Mouse (Mus musculus) kidney, postnatal 0 days (tissue): Measurements from ENCODE around the gene Ubr3. TPM values are rescaled to one million over a fixed set of nuclear protein-coding genes. Genes with fewer than 3 reads are reported as not detected.

ENCODE experiments used
- ATAC-seq: fragments of 200-750 bp; cut with Nextera tagmentation; replicated peaks from 2 replicates; pipeline ENCODE4 v1.8.0; 2017; ENCODE audit warnings: low read depth, moderate number of reproducible peaks, moderate TSS enrichment, moderate library complexity; ENCODE audit not compliant: low FRiP score
- DNase-seq: peaks from one replicate; pipeline ENCODE4 v3.0.0-alpha.2; 2016; ENCODE audit warnings: low spot score
- H3K27ac ChIP-seq: fragments of 300-500 bp; sonication (generic); 2 replicates; pipeline ENCODE4 v1.5.1; 2014; ENCODE audit warnings: mild to moderate bottlenecking
- H3K27me3 ChIP-seq: fragments of 300-500 bp; sonication (generic); 2 replicates; pipeline ENCODE4 v1.6.1; 2014; ENCODE audit warnings: low read length, mixed read lengths; ENCODE audit not compliant: insufficient read depth
- H3K36me3 ChIP-seq: fragments of 300-500 bp; sonication (generic); 2 replicates; pipeline ENCODE4 v1.6.1; 2014; ENCODE audit warnings: low read length, mixed read lengths; ENCODE audit not compliant: insufficient read depth
- H3K4me1 ChIP-seq: fragments of 300-500 bp; sonication (generic); replicated peaks from 2 replicates; pipeline ENCODE4 v1.6.1; 2014; ENCODE audit warnings: antibody characterized with exemption, low read length, mixed read lengths; ENCODE audit not compliant: insufficient read depth
- H3K4me2 ChIP-seq: fragments of 300-500 bp; sonication (generic); 2 replicates; pipeline ENCODE4 v1.6.1; 2014; ENCODE audit warnings: mild to moderate bottlenecking, low read length, moderate library complexity, mixed read lengths
- H3K4me3 ChIP-seq: fragments of 300-500 bp; sonication (generic); replicated peaks from 2 replicates; pipeline ENCODE4 v1.5.1; 2014; ENCODE audit warnings: low read depth, low read length
- H3K9ac ChIP-seq: fragments of 300-500 bp; sonication (generic); 2 replicates; pipeline ENCODE4 v1.6.1; 2014; ENCODE audit warnings: low read depth, low read length
- H3K9me3 ChIP-seq: fragments of 300-500 bp; sonication (generic); replicated peaks from 2 replicates; pipeline ENCODE4 v1.6.1; 2016; ENCODE audit warnings: low read length, inconsistent platforms, mixed read lengths
- CTCF ChIP-seq: IDR thresholded peaks from 2 replicates; pipeline ENCODE4 v1.5.1; 2016; ENCODE audit warnings: antibody characterized with exemption, low read depth, mild to moderate bottlenecking, moderate library complexity
- WGBS: fragments of 180-500 bp; shearing (Covaris S2); extraction: QIAGEN DNeasy Blood & Tissue Kit; methylation state at CpG from one replicate; pipeline ENCODE4 v1.1.7; 2014; 5-methylcytosine and 5-hydroxymethylcytosine counted together
- polyA plus RNA-seq: library from polyadenylated mRNA; unstranded; fragments of >200 nt; fragmentation: Nextera tagmentation; extraction: Ambion mirVana; gene quantifications from 2 replicates; pipeline ENCODE4 v1.2.1, GENCODE M21; 2015

Gene Ubr3
- polyA plus RNA-seq, 1 experiment from 2014 or later: 12.8 TPM

- Histone ChIP-seq H3K36me3 (no peaks in the 10 kb centered on the region), H3K27ac (no peak overlapping the region), H3K9me3 (no peaks in the 10 kb centered on the region), H3K27me3 (no peaks in the 10 kb centered on the region), H3K4me1 (no peaks in the 10 kb centered on the region), H3K4me2 (no peak overlapping the region), H3K4me3 (no peak overlapping the region), H3K9ac (no peak overlapping the region)
- TF ChIP-seq CTCF: no peak
- DNase-seq (no peak), ATAC-seq (no peak)
- 93% methylated on average over 4 of the region's 4 CpGs for WGBS
Observed at GRCm38 (mm10) chr2:70058201-70058600, 161.2 kb downstream of the Ubr3 start.

DNA sequence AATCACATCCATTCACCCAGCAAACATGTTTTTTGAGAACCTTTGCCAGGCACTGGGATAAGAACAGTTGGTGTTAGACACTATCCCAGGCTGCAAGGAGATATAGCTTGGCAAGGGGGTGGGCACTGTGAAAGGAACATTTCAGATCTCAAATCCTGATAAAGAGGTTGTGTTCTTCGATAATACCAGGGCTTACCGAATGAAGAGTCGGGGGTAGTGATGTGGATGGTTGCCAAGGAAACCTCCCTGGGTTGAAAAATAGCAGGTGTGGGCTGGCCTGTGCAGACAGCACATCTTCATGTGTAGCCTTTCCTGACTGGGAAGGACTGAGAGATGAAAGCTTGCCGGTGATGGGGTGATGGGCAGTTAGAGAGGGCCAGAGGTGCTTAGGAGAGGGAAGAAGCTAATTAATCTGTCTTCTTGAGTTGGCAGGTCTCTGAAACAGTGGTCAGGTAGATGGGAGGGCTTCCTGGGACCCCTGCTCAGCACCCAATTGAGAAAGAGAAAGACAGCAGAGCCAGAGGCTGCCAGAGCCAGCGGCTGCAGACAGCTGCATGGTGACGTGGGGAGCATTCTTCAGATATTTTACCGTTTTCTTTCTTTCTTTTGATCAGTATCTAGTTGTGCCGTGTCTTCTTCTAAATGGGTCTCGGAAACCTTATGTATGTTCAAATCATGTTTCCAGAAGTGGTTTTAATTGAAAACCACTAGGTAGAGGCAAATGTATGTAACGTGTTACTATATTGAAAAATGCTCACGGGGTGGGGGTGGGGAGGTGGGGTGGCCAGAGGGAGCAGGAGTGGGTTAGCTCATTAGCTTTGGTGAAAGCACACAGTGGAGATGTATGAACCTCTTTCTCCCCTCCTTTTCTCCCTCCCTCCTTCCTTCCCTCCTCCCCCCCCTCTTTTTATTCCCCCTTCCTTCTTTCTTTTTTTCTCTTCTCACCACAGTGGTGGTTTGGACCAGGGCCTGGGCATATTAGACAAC, 163.6 kb downstream of the Ubr3 start:
- 54% methylated on average over 11 of the region's 11 CpGs for WGBS
- ATAC-seq (no peak), DNase-seq (no peak)
- TF ChIP-seq CTCF: no peak
- H3K9me3 ChIP-seq: no peaks in the 10 kb centered on the region
- no peak overlapping the region for H3K4me2 ChIP-seq
- no peaks in the 10 kb centered on the region for H3K4me1 ChIP-seq
- no peak overlapping the region for H3K4me3 ChIP-seq
- no peak overlapping the region for H3K9ac ChIP-seq
- no peak overlapping the region for H3K27ac ChIP-seq
- H3K36me3 ChIP-seq: no peaks in the 10 kb centered on the region
- no peaks in the 10 kb centered on the region for H3K27me3 ChIP-seq

GRCm38 (mm10) chr2:70065116-70065515, 168.1 kb downstream of the Ubr3 start:
- Histone ChIP-seq H3K9me3 (no peaks in the 10 kb centered on the region), H3K9ac (no peak overlapping the region), H3K4me3 (no peak overlapping the region), H3K4me1 (0 out of 2 replicates have a peak, but pooled peaks cover 11% of the 10 kb centered on the region), H3K27me3 (no peaks in the 10 kb centered on the region), H3K4me2 (no peak overlapping the region), H3K27ac (no peak overlapping the region), H3K36me3 (no peaks in the 10 kb centered on the region)
- no peak for ATAC-seq
- WGBS: 76% methylated on average over 6 of the region's 6 CpGs
- TF ChIP-seq CTCF: no peak
- DNase-seq: no peak

DNA sequence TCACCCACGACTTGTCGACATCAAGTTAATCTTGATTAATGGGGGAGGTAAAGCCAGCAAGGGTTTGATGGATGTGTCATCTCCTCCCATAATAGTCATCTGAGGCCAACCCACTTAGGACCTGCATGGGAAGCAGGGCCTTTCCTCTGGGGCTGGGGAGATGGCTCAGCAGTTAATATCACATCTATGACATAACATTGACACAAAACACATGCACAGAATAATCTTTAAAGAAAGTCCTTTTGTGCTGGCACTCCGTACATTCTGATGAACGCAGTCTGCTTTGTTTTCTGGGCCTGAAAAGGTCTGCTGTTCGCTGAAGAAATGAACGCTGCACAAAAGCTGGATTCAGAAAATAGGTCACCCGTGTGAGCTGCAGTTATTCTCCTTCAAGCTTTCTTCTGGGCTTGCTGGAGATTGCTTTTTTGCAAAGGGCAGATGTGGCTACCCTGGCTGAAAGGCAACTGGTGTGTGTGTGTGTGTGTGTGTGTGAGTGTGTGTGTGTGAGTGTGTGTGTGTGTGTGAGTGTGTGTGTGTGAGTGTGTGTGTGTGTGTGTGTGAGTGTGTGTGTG, 168.8 kb downstream of the Ubr3 start:
- H3K4me2 ChIP-seq: no peak overlapping the region
- DNase-seq (no peak), ATAC-seq (no peak)
- H3K36me3 ChIP-seq: no peaks in the 10 kb centered on the region
- no peaks in the 10 kb centered on the region for H3K9me3 ChIP-seq
- no peak for TF ChIP-seq CTCF
- H3K4me1 ChIP-seq: 0 out of 2 replicates have a peak, but pooled peaks cover 11% of the 10 kb centered on the region
- H3K9ac ChIP-seq: no peak overlapping the region
- H3K27me3 ChIP-seq: no peaks in the 10 kb centered on the region
- no peak overlapping the region for H3K4me3 ChIP-seq
- WGBS: 62% methylated on average over 7 of the region's 7 CpGs
- H3K27ac ChIP-seq: peak overlapping the region; percentile 63

DNA sequence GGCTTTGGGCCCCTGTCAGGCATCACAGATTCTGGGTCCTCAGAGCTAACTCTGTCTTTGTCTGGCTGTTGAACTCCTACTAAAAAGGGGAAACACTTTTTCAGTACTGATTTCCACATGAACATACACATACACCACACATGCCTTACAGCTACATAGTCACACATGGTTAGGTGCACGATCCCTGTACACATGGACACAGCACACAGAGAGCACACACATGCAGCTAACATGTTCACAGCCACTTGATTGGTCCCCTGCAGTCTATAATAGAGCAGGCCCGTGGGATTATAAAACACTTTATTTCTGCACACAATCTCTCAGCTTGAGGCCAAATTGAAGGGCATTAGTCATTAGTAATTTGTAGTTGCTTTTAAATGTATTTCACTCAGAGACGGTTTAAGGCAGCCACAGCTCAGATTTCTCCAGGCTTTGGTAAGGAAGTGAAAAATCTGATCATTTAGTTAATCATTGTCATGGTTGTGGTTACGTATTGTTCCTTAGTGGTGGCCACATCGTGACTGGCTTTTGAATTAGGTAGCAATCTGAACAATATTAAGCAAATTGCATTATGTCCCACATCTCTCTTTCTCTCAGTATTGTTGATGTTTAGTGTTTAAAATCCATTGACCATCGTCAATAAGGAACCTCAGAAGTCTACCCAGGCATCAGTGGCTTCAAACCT, 169.4 kb downstream of the Ubr3 start:
- H3K27me3 ChIP-seq: no peaks in the 10 kb centered on the region
- H3K4me1 ChIP-seq: 0 out of 2 replicates have a peak, but pooled peaks cover 11% of the 10 kb centered on the region
- 60% methylated on average over 6 of the region's 6 CpGs for WGBS
- DNase-seq (peak; percentile 19), ATAC-seq (no peak)
- H3K9ac ChIP-seq: no peak overlapping the region
- no peaks in the 10 kb centered on the region for H3K9me3 ChIP-seq
- peak overlapping the region; percentile 63 for H3K27ac ChIP-seq
- no peak for TF ChIP-seq CTCF
- H3K4me2 ChIP-seq: no peak overlapping the region
- H3K36me3 ChIP-seq: no peaks in the 10 kb centered on the region
- no peak overlapping the region for H3K4me3 ChIP-seq

GRCm38 (mm10) chr2:70069861-70070260, 172.8 kb downstream of the Ubr3 start:
- no peak overlapping the region for H3K9ac ChIP-seq
- DNase-seq (peak; percentile 38), ATAC-seq (no peak; the same call in 1 of the 2 replicates)
- H3K4me1 ChIP-seq: 0 out of 2 replicates have a peak, but pooled peaks cover 11% of the 10 kb centered on the region
- H3K27ac ChIP-seq: peak overlapping the region; percentile 69
- H3K9me3 ChIP-seq: no peaks in the 10 kb centered on the region
- no peaks in the 10 kb centered on the region for H3K27me3 ChIP-seq
- 74% methylated on average over 5 of the region's 5 CpGs for WGBS
- no peak overlapping the region for H3K4me3 ChIP-seq
- no peak overlapping the region for H3K4me2 ChIP-seq
- TF ChIP-seq CTCF: no peak
- no peaks in the 10 kb centered on the region for H3K36me3 ChIP-seq

Other genes with a start within 250 kb of the Ubr3 start
- gene Klhl41, start 227.1 kb upstream of the Ubr3 start, polyA plus RNA-seq: 0.14 and 0.20 TPM in 2 replicates
- 10.3 and 11.2 TPM in 2 replicates for gene Fastkd1, start 183.7 kb upstream of the Ubr3 start, polyA plus RNA-seq
- gene Ppig, start 174.7 kb upstream of the Ubr3 start, polyA plus RNA-seq: 145 and 149 TPM in 2 replicates
- gene Ccdc173, start 107.7 kb upstream of the Ubr3 start, polyA plus RNA-seq: 2.1 and 2.4 TPM in 2 replicates
- 28.2 and 28.5 TPM in 2 replicates for gene Phospho2, start 107.6 kb upstream of the Ubr3 start, polyA plus RNA-seq
- 14.2 and 15.4 TPM in 2 replicates for gene Klhl23, start 75.3 kb upstream of the Ubr3 start, polyA plus RNA-seq
- gene Ssb, start 35.7 kb upstream of the Ubr3 start, polyA plus RNA-seq: 351 and 354 TPM in 2 replicates
- 45.8 and 47.0 TPM in 2 replicates for gene Mettl5, start 11.6 kb upstream of the Ubr3 start, polyA plus RNA-seq
- gene Myo3b, start 141.9 kb downstream of the Ubr3 start, polyA plus RNA-seq: 1.3 and 1.4 TPM in 2 replicates